Mouse (Mus musculus) limb, embryonic 15.5 days (tissue): Measurements from ENCODE around the gene Thg1l. TPM values are rescaled to one million over a fixed set of nuclear protein-coding genes. Genes with fewer than 3 reads are reported as not detected.

Source experiments
- ATAC-seq: fragments of 200-750 bp; cut with Nextera tagmentation; 2 replicates; pipeline ENCODE4 v1.8.0; 2017; ENCODE audit warnings: low read depth, moderate TSS enrichment; ENCODE audit not compliant: insufficient number of reproducible peaks, low FRiP score, low TSS enrichment
- H3K27ac ChIP-seq: fragments of 300-500 bp; sonication (generic); 2 replicates; pipeline ENCODE4 v1.5.1; 2015; ENCODE audit warnings: moderate library complexity, mild to moderate bottlenecking, inconsistent platforms
- H3K27me3 ChIP-seq: fragments of 300-500 bp; sonication (generic); 2 replicates; pipeline ENCODE4 v1.6.1; 2015; ENCODE audit warnings: inconsistent platforms
- H3K36me3 ChIP-seq: fragments of 300-500 bp; sonication (generic); 2 replicates; pipeline ENCODE4 v1.6.1; 2015; ENCODE audit warnings: inconsistent platforms
- H3K4me1 ChIP-seq: fragments of 300-500 bp; sonication (generic); 2 replicates; pipeline ENCODE4 v1.6.1; 2015; ENCODE audit warnings: inconsistent platforms
- H3K4me2 ChIP-seq: fragments of 300-500 bp; sonication (generic); 2 replicates; pipeline ENCODE4 v1.6.1; 2015; ENCODE audit warnings: mild to moderate bottlenecking, inconsistent platforms
- H3K4me3 ChIP-seq: fragments of 300-500 bp; sonication (generic); 2 replicates; pipeline ENCODE4 v1.5.1; 2015; ENCODE audit warnings: mild to moderate bottlenecking, inconsistent platforms
- H3K9ac ChIP-seq: fragments of 300-500 bp; sonication (generic); 2 replicates; pipeline ENCODE4 v1.6.1; 2015; ENCODE audit warnings: inconsistent platforms
- H3K9me3 ChIP-seq: fragments of 300-500 bp; sonication (generic); 2 replicates; pipeline ENCODE4 v1.6.1; 2016; ENCODE audit warnings: inconsistent platforms
- WGBS: fragments of 180-500 bp; shearing (Covaris S2); methylation state at CpG from one replicate; pipeline ENCODE4 v1.1.7; 2015; 5-methylcytosine and 5-hydroxymethylcytosine counted together
- polyA plus RNA-seq: library from polyadenylated mRNA; unstranded; fragments of >200 nt; fragmentation: Nextera tagmentation; extraction: Ambion mirVana; gene quantifications from 2 replicates; pipeline ENCODE4 v1.2.1, GENCODE M21; 2015

Gene Thg1l
- polyA plus RNA-seq, 1 experiment from 2014 or later, result 11.3 TPM

DNA sequence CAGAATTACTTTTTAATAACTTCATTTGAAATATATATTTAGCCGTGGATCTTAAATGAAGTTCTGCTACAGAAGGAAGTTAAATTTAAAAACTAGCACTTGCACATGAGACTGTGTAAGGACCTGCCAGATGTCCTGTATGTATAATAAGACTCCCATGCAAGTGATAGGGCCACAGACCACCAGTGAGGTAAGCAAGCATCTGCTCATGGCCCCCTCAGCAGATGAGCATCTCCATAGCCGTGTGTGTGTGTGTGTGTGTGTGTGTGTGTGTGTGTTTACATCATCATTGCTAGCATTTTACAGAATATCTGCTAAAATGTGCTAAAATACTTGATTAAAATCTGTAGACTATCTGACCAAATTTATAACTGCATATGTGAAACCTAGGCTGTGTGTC is 57.9 kb downstream of the Thg1l start:
- Histone ChIP-seq H3K36me3 (peaks cover 47% of the 10 kb centered on the region), H3K9ac (no peak overlapping the region), H3K27ac (no peak overlapping the region), H3K4me2 (no peak overlapping the region), H3K9me3 (no peaks in the 10 kb centered on the region), H3K4me3 (no peak overlapping the region), H3K4me1 (peaks cover 5% of the 10 kb centered on the region; the same call in 1 of the 2 replicates), H3K27me3 (no peaks in the 10 kb centered on the region)
- 88% methylated on average over 2 of the region's 2 CpGs for WGBS
- ATAC-seq, result no peak

Other genes with a start within 250 kb of the Thg1l start
- 72.7 and 84.5 TPM in 2 replicates for gene Clint1, start 103.4 kb downstream of the Thg1l start, polyA plus RNA-seq
- 4.1 and 5.6 TPM in 2 replicates for gene Lsm11, start 10.6 kb downstream of the Thg1l start, polyA plus RNA-seq
- 0.24 and 0.28 TPM in 2 replicates for gene Sox30, start 24.8 kb upstream of the Thg1l start, polyA plus RNA-seq
- gene Gm12166, start 96.8 kb upstream of the Thg1l start, polyA plus RNA-seq, result 2.8 and 3.3 TPM in 2 replicates
- gene Adam19, start 100.5 kb upstream of the Thg1l start, polyA plus RNA-seq, result 12.1 and 12.2 TPM in 2 replicates
- 15.2 and 15.9 TPM in 2 replicates for gene Nipal4, start 211.0 kb upstream of the Thg1l start, polyA plus RNA-seq